Mouse (Mus musculus) testis, adult 2 months (tissue): ENCODE measurements around the gene Dnajc4. TPM values are rescaled to one million over a fixed set of nuclear protein-coding genes. Genes with fewer than 3 reads are reported as not detected.
A peak's percentile ranks its signal among the peaks of the same experiment; 100 is the strongest.

ENCODE experiments used
- H3K27ac ChIP-seq: fragments of 200-500 bp; 2 replicates; pipeline ENCODE4 v1.5.1; 2012; ENCODE audit warnings: low read depth, low read length; ENCODE audit not compliant: control insufficient read depth, insufficient read depth
- H3K27me3 ChIP-seq: fragments of 200-500 bp; 2 replicates; pipeline ENCODE4 v1.6.1; 2012; ENCODE audit warnings: mild to moderate bottlenecking, low read length, moderate library complexity; ENCODE audit not compliant: control insufficient read depth, insufficient read depth
- H3K36me3 ChIP-seq: fragments of 200-500 bp; 2 replicates; pipeline ENCODE4 v1.6.1; 2012; ENCODE audit warnings: mild to moderate bottlenecking, low read length; ENCODE audit not compliant: control insufficient read depth, insufficient read depth
- H3K4me1 ChIP-seq: fragments of 200-500 bp; 2 replicates; pipeline ENCODE4 v1.6.1; 2012; ENCODE audit warnings: low read length; ENCODE audit not compliant: control insufficient read depth, insufficient read depth
- H3K4me3 ChIP-seq: fragments of 200-500 bp; 2 replicates; pipeline ENCODE4 v1.5.1; 2012; ENCODE audit warnings: low read depth, mild to moderate bottlenecking, low read length, moderate library complexity, mixed read lengths; ENCODE audit not compliant: control insufficient read depth
- CTCF ChIP-seq: fragments of 200-500 bp; IDR thresholded peaks from 2 replicates; pipeline ENCODE4 v1.5.1; 2012; ENCODE audit warnings: low read depth, mild to moderate bottlenecking, inconsistent platforms, low read length, moderate library complexity; ENCODE audit not compliant: control insufficient read depth, insufficient read depth, insufficient replicate concordance
- POLR2A ChIP-seq: fragments of 200-500 bp; IDR thresholded peaks from 2 replicates; pipeline ENCODE4 v1.6.1; 2012; ENCODE audit warnings: low read depth, mild to moderate bottlenecking, inconsistent platforms, low read length, moderate library complexity; ENCODE audit not compliant: control insufficient read depth
- polyA plus RNA-seq: library from polyadenylated mRNA; depleted of rRNA; stranded (reverse); fragments of >200 nt; gene quantifications from 2 replicates; pipeline ENCODE4 v1.2.3, GENCODE M21; 2012

Gene Dnajc4
- polyA plus RNA-seq, 1 experiment, result 109 TPM

DNA sequence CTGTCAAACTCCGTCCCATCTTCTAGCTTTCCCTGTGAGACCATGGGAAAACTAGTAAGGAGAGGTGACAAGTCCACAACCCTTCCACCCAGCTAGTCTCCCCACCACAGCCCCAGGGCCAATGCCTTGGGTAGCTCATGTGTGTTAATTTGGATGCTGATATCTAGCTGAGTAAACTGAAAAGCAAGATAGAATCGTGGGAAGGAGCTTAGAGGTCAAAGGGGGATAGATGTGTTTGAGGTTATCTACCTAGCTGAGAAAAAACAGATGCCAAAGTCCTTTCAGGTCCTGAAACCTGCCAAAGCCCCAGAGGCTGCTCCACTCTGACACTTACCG, 13.8 kb downstream of the Dnajc4 start:
- TF ChIP-seq CTCF (no peak), POLR2A (no peak)
- H3K4me1 ChIP-seq, result peaks cover 27% of the 10 kb centered on the region
- H3K4me3 ChIP-seq, result no peak overlapping the region
- H3K27ac ChIP-seq, result no peak overlapping the region
- H3K27me3 ChIP-seq, result no peaks in the 10 kb centered on the region
- H3K36me3 ChIP-seq, result no peaks in the 10 kb centered on the region; the same call in 1 of the 2 replicates

GRCm38 (mm10) chr19:6977759-6978638, 14.4 kb downstream of the Dnajc4 start:
- TF ChIP-seq POLR2A, result no peak
- TF ChIP-seq CTCF, result no peak
- no peak overlapping the region for H3K4me3 ChIP-seq

DNA sequence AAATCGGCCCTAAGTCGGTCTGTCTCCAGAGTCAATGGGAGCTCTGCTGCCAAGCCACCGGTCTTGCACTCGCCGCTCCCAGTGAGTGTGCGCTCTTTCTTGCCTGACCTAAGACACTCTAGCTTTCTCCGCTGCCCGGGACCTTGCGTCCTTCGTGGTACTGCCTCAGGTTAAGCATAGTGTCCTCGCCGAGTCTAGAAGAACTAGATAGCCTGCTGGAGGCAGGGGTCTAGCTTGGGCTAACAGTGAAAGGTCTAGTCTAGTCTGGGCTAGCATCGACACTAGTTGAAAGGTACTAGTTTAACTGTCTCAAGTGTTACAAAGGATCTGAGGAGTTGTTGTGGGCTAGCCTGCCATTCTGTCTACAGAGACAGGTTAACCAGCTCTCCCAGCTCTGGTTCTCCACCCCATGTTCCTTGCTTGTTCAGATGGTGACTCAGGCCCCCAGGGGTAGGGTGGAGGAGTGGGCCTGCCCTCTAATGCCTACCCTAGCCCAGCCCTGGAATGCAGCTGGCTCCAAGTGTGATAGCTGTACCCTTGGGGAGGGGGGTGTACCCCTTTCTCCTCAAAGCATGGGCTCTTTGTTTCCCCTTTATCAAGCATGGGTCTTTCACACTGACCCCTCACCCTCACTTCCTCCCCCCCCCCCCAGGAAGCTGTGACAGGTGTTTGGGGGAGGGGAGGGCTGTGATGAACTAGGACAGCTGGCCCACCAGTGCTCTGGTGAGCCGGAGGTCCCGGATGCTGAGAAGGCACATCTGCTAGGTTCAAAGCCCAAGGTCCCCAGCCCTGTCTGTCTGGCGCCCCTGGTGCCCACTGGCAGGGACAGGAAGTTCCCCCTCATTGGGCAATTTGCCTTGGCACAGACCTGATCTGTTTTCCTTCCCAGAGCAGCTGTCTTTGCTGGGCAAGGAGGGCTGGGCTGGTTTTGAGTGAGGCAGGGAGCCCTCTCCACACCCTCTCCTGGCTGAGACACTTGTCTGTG, 16.5 kb downstream of the Dnajc4 start, which contains the start of gene Plcb3:
Gene Plcb3 (minus strand): TSS at position 934 of the 985 bp plus-strand sequence.
- H3K4me1 ChIP-seq, result peaks cover 27% of the 10 kb centered on the region
- no peaks in the 10 kb centered on the region for H3K36me3 ChIP-seq
- TF ChIP-seq POLR2A, result no peak; the same call in 1 of the 2 replicates
- TF ChIP-seq CTCF, result no peak
- peak within 1 kb of the TSS; percentile 91 for H3K4me3 ChIP-seq
- no peaks in the 10 kb centered on the region for H3K27me3 ChIP-seq
- peak within 1 kb of the TSS; percentile 77 for H3K27ac ChIP-seq

More at GRCm38 (mm10) chr19:6977759-6978638, 14.4 kb downstream of the Dnajc4 start:
- H3K27me3 ChIP-seq, result no peaks in the 10 kb centered on the region
- H3K4me1 ChIP-seq, result peaks cover 27% of the 10 kb centered on the region
- H3K36me3 ChIP-seq, result no peaks in the 10 kb centered on the region; the same call in 1 of the 2 replicates
- H3K27ac ChIP-seq, result no peak overlapping the region

DNA sequence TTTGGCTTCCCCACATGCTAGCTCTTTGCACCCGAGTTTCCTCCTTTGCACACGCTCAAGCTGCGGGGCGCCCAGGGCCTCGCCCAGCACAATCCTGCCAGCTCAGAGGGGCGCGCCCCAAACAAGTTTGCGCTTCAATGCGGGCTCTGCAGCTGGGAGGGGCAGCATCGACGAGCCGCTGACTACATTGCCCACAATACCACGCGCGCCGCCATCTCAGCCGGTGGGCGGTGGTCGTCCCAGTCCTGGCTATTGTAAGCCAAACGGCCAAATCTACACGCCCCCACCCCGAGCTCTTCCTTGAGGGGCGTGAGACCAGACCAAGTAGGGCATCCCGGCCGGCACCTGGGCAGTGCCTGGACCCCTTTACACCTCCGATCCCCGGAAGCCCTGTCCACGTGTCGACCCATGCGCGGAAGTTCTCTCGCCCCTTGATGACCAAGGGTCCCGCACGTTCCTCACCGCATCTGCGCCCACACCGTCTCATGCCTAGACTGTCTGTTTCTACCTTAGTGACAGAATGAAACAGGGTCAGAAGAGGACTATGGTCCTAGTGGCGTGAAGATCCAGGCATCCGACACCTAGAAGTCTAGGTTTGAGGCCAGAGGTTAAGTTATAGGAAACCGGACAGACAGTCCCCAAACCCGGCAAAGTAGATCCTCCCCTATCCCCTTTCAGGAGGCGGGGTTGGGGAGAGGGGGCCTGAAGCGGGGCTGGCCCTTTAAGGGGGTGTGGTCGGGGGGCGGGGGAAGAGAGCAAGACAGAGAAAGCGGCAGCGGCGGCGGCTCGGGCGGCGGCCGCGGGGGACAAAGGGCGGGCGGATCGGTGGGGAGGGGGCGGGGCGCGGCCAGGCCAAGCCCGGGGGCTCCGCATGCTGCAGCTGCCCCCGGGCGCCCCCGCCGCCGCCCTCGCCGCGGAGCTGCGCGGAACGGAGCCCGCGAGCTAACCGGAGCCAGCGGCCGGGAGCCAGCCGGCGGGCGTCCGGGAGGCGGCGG, 17.9 kb downstream of the Dnajc4 start, which contains the start of gene Ppp1r14b:
Gene Ppp1r14b (plus strand): TSS at position 758 of the 995 bp plus-strand sequence.
- peak within 1 kb of the TSS; percentile 80 for H3K27ac ChIP-seq
- H3K36me3 ChIP-seq, result no peaks in the 10 kb centered on the region
- no peak for TF ChIP-seq CTCF
- peak; percentile 38; the same call in 1 of the 2 replicates for TF ChIP-seq POLR2A
- peak within 1 kb of the TSS; percentile 91 for H3K4me3 ChIP-seq
- H3K27me3 ChIP-seq, result no peaks in the 10 kb centered on the region
- peaks cover 31% of the 10 kb centered on the region for H3K4me1 ChIP-seq

DNA sequence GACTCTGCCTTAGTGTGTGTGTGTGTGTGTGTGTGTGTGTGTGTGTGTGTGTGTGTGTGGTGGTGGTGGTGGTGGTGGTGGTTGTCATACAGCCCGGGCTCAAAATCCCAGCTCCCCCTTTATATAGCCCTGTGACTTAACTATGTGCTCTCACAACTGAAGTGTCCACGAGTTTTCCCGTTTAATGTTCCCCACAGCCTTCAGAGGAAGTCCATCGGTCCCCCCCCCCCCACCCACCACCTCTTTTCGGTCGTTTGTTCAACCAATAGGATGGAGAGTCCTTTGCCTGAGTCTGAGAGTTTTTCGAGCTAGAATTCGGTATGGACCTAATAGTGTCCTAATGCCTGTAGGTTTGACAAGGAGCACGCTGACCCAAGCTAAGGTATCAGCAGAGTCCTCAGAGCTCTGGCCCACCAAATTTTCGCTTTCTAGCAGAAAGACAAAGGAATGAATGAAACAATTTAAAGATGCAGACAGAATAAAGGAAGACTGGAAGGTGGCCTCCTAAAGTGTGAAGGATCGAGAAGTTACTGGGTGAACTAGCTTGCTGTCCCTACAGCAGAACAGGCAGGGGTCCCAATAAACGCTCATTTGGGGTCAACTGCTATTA, 18.7 kb downstream of the Dnajc4 start:
- Histone ChIP-seq H3K27ac (no peak overlapping the region), H3K4me1 (peaks cover 29% of the 10 kb centered on the region)

GRCm38 (mm10) chr19:6972247-6972917, 20.0 kb downstream of the Dnajc4 start:
- no peaks in the 10 kb centered on the region for H3K27me3 ChIP-seq

More for the DNA sequence above, 18.7 kb downstream of the Dnajc4 start:
- H3K4me3 ChIP-seq, result peak overlapping the region; percentile 89
- no peaks in the 10 kb centered on the region for H3K36me3 ChIP-seq
- no peak for TF ChIP-seq CTCF
- no peak for TF ChIP-seq POLR2A
- no peaks in the 10 kb centered on the region for H3K27me3 ChIP-seq

More at GRCm38 (mm10) chr19:6972247-6972917, 20.0 kb downstream of the Dnajc4 start:
- TF ChIP-seq CTCF (no peak), POLR2A (no peak)
- Histone ChIP-seq H3K4me3 (no peak overlapping the region), H3K36me3 (no peaks in the 10 kb centered on the region), H3K4me1 (peaks cover 31% of the 10 kb centered on the region), H3K27ac (no peak overlapping the region)
